Mouse (Mus musculus) telencephalon, adult 2 months (tissue): ENCODE measurements around the gene Sorbs1.

Source experiments
- DNase-seq: peaks from one replicate; pipeline ENCODE4 v3.0.0-alpha.2; 2011; ENCODE audit warnings: low read depth, low spot score

Sorbs1 gene

DNA sequence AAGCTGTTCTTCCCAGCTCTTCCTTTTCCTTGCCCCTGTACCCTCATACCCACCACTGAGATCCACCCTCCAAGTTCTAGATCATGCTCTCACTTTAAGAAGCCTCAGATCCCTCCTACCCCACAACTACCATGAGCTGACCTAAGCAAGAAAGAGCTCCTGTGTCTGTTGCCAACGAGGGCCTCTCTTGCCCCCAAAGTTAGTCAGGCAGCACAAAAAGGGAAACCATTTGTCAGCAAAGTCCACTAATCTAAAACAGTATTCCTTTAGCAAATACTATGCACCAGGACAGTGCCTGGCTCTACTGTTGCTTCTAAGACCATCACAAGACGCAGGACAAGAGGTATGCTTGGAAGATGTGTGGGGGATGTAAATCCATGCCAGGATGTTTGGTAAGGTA, 106.4 kb downstream of the Sorbs1 start:
- no peak for DNase-seq

DNA sequence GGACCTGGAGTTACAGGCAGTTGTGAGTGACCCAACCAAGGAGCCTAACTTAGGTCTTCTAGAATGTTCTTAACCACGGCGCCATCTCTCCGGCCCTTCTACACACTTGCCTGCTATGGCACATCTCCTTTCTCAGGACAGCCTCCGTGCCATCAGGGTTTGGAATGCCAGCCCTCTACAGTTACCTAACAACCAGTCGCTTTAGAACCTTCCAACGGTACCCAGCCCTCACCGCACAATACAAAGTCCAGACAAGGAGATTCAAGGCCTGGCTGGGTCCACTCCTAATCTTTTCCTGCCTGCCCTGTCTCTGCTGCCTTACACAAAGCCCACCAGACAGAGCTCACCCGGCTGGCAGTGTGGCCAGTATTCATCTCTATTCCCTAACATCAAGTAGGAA, 106.9 kb downstream of the Sorbs1 start:
- DNase-seq, result no peak

DNA sequence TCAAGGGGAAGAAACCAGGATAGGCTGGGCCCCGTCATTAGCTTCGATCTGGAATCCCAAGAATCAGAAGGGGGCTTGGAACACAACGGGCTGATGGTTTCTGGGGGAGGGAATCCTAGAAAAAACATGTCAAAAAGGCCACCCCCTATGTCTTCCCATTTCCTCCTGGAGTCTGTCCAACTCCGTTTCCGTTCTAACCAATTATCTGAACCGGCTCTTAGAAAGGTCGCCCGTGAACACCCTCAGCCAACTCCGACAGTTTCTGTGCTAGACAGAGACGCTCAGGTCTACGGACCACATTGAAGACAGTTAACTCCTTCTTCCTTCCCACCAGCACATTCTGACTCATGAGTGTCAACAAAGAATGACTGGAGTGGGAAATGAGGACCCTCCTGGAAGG, 107.8 kb downstream of the Sorbs1 start:
- DNase-seq, result no peak

DNA sequence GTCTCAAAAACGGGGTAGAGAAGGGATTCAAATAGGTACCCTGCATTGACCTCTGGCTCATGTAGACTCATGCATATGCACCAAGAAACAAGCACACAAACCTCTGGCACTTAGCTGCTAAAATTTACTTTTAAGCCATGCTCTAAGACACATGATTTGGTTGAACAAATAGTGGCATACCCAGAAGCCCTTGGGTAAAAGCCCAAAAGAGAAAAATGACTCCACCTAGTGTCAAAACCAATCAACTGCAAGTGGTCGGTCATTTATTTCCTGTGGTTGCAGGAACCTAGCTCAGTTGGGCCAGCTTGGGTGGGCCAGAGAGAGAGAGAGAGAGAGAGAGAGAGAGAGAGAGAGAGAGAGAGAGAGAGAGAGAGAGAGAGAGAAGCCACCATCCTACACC, 109.0 kb downstream of the Sorbs1 start:
- DNase-seq, result no peak

DNA sequence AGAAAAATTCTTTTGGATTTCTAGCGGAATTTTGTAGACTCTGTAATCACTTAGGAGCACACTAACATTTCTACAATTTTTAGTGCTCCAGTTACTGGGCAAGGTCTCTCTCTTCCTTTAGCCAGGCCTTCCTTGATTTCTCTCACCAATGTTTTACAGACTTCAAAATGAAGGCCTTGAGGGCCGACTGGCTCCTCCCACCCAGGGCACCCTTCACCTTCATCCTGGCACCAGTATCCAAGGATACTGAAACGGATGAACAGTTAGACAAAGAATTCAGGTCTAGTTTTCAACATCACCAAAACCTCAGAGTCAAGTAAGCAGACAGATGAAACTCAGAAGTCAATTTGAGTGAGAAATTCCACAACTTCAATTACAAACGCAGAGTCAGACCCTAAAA, 109.6 kb downstream of the Sorbs1 start:
- no peak for DNase-seq

DNA sequence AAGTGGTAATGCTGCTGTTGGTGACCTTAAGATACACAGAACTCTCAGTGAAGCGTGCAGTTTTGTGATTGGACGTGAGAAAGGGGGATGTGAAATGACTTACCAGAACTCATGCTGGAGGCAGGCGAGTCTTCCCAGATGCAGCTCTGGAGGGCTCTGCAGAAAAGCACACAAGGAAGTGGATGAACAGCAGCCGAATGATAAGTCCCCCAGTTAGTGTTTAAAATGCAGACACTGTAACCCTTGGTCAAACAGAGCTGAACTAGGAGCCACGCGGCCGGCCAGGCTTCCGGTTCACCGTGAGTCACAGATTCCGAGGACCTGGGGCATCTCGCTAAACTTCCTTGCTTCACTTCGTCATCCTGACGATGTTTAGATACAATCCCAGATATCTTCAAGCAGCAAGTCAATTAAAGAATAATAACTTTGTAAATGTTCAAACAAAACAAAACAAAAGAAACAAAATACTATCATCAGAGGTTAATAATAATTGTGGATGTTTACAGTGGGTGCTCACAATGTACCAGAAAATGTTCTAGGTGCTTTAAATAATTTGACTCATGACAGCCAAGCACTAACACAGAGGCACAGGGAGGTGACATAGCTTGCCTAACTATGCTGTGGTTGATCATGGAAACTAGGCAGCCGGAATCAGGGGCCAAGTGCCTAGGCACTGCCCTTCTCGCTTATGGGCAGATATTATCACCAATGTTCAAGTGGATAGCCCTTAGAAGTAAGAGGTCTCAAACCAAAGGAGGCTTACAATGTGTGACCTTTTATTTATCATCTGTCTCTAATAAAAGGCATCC, 111.2 kb downstream of the Sorbs1 start:
- no peak for DNase-seq

DNA sequence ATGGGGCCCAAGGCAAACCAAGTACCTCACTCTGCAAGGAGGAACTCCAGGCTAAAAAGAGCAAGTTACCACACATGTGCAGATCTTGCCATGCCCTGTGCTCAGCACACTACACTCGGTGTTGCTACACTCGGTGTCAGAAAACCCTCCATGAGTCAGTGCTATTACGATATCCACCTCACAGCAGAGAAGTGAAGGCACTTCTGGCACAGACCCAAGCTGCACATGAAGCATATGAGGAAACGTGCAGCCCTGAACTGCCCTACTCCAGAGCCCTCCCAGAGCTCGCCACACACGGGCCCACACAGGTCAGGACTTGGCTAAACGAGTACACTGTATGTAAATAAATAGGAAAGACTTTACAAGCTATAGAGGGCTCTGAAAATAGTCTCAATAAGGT, 112.4 kb downstream of the Sorbs1 start:
- no peak for DNase-seq

DNA sequence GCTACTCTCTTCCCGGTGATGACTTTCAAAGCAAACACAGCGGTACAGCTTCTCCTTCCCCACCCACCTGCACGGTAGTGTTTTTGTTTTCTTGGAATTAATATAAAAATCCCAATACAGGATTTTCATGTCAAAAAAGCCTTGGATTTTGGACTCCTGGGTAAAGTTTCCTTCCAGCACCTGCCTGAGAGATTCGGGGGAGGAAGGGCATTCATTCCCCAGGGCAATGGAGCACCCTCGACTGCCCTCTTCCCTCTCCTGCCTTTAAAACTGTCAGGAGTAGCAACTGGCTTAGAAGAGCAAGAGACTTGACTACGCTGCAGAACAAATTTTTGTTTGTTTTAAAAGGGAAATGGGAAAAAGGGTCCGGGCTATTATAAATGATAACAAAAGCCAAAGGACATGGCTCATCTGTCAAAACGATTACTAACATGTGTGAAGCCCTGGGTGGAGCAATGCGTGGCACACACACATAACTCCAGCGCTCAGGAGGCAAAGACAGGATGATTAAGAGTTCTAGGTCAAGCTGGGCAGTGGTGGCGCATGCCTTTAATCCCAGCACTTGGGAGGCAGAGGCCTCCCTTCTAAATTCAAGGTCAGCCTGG, 113.1 kb downstream of the Sorbs1 start:
- DNase-seq, result no peak

DNA sequence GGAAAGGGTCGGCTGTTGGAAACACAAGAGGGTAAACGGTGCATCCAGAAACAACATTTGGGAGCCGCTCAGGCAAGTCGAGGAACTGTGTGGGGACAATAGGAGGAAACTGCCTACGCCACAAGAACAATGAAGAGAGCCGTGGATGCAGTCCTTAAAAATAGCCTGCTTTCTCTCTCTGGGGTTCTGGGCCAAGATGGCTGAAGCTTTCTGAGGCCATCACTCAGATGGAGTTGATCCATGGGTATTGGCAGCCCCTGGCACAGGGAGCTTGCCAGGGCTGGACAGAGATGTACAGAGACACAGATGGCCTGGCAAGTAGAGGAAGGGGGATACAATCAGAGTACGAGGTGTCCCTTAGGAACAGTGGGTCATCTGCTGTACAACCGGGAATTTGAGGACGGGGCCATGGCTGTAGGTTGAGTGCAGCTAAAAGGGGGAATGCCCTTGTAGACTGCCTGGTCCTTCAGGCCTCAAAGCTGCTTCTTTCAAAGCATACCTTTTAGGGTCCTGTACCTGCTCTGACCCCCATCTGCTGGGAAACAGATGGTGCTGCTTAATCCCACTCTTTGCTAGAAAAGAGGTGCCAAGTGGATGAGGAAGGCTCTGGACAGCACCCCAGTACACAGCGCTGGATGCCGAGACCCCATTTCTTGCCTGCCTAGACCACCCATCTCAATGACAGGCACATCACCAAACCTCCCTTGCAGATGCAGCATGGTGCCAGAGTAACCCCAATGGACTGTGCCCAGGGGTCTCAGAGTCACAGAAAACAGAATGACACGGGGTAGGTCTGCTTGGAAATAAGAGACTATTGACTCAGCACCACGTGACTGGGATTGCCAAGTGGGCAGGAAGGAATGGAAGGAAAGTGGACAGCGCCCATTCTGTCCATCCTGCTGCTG, 117.6 kb downstream of the Sorbs1 start:
- no peak for DNase-seq

DNA sequence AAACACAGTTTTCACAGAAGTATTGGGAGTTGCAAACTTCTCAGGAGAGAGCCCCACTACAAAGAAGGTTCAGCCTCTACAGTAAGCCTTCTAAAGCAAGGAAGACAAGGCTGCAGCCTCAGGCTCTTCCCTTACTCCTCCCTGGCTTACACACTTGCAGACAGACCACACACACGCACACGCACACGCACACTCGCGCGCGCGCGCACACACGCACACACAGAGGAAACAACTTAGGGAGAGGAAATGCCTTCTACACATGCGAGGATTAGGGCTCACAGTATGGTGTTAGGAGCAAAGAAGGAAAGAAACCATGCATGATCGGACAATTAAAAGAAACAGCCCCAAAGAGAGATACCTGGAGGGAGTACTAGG, 118.3 kb downstream of the Sorbs1 start:
- no peak for DNase-seq

DNA sequence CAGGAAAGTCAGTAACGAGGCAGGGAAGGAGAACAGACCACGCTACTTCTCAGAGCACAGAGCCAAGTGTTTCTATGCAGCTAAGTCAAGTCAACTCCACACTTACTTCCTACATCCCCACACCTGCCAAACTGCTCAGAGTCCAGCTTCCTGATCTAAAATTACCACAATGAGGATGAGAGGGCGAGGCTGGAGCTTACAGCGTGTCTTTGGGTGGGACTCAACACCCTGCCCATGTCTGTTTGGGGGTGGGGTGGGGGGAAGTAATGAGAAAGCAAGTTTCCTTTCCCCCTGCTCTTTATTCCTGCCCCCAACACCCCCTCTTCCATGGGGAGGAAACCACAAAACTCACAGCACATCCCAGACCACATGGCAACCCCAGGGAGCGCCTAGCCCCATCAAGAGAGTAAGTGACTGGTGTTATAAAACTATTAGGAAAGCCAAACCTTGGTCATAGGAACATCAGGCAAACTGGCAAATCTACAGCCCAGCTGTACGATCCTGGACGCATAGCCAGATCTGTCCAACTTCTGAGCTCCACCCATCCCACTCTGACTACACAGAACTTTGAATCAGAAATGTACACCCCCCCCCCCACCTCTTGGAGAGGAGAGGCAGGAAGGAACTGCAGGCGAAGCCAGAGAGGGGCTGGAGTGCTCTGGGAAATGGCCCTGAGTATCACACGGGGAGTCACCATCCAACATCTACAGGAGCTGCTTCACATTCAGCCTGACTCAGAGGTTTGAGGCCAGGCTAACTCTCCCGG, 118.8 kb downstream of the Sorbs1 start:
- DNase-seq, result no peak

DNA sequence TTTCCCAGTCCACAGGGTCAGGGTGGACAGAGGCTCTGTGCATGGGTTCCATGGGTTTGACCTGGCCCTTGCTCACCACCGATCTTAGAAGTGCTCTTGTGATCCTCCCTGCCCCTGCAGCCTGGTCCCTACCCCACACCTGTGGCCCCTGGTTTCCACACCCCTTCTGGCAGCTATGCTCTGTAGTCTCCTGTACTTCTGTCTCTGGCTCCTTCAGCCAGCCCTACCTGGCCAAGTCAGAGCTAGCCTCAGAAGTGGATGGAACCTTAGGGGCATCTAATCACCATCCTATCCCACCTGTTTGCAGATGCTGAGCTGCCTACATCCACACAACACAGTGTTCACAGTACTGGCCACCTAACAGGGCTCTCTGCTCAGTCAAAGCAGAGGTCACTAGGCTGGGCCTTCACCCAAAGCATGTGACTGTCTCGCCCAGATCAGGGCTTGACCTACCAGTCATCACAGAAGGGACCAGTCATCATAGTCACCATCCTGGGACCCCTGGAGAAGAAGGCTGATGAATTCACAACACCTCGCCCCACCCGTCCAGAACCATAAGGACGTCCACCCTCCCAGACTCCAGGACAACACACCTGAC, 120.7 kb downstream of the Sorbs1 start:
- DNase-seq, result no peak

DNA sequence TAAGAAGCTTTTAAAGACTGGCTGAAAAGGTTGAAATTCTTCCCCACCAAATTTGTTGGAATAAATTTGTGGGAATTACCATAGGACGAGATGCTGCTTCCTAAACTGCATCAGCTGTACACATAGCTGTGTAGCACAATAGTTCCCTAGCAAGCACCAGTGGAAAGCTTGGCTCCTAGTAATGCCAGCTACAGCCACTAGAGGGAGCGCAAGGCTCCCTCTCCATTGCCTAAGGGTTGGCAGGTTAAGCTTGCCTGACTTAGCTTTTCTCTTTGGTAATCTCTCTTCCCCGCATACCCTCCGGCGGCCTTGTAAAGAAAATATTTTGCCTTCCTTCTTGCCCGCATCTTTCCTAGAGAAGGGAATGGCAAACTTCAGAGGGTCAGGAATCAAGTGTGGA, 122.1 kb downstream of the Sorbs1 start:
- peak; percentile 58 for DNase-seq

DNA sequence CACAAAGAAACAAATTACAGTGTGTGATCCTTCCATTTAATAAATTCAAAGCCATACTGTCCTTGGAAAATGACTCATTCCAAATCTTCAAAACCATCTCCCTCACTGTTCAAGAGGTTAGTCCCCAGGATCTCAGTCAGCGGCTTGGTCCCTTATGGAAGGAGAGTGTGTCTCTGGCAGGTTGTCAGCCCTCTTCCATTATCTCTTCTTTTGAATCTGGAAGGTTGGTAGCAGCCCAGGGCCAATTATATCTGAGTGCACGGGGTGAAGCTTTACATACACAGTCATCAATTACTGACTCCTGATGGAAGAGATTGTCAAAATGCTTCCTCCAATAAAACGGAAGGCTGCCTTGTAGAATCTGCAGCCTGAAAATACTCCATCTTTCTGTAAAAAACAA, 126.7 kb downstream of the Sorbs1 start:
- no peak for DNase-seq

DNA sequence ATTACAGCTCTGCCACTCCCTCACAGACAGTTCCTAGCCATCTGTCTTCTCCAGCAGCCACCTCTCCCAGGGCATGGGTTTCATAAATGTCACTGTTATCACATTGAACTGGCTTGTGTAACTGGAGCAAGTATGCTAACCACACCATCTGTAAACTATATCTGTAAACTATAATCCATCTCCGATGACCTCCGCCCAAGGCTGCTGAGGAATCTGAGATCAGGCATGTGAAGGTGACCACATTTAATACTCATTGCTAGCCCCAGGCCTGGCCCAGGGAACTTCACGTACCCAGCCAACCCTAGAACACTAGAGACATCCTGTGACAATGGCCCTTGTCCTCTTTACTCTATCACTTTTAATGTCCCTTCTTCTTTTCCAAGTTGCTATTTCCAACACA, 128.2 kb downstream of the Sorbs1 start:
- DNase-seq, result no peak

DNA sequence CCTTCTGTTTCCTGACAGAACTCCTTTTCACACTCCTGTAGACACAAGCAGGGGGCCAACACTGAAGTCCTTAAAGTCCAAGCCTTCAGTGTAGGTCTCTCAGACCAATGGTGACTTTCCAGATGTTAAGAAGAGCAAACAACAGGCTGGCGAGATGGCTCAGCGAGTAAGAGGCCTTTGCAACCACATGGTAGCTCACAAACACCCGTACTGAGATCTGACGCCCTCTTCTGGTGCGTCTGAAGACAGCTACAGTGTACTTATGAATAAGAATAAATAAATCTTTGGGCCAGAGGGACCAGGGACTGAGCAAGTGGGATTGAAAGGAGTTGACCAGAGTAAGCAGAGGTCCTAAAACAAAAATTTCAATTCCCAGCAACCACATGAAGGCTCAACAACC, 129.6 kb downstream of the Sorbs1 start:
- DNase-seq, result no peak

DNA sequence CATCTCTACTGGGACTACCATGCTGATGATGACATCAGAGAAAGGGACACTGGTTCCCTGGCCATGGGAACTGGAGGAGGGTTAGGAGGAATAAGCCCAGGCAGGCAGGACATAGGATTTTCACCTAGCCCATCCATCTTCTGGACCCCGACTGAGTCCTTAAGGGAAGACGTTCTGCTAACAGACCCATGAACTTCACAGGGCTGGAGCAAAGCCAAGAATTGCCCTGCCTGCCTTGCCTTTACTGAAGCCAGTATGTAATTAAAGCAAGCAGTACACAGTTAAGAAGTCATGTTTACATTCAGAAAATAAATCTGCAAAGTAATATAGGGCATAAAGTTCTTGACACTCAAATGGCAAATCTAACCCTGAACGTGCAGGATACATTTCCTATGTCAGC, 132.9 kb downstream of the Sorbs1 start:
- DNase-seq, result no peak

DNA sequence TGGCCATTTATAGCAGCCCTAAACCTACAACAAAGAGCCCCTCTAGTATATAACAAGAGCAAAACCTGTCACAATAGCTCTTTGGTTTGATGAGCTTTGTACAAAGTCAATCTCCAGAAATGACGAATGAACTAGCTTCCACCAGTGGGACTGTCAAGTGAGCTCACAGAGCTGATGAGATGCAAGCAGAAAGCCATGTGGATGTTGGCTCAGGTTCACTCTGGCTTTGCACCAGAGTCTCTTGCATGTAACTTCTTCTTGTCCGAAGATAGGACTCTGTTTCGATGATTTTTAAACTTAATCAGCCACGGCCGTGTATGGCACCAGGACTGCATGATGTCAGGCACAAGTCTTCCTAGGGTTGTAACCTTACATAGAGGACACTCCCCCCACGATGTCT, 133.6 kb downstream of the Sorbs1 start:
- no peak for DNase-seq

DNA sequence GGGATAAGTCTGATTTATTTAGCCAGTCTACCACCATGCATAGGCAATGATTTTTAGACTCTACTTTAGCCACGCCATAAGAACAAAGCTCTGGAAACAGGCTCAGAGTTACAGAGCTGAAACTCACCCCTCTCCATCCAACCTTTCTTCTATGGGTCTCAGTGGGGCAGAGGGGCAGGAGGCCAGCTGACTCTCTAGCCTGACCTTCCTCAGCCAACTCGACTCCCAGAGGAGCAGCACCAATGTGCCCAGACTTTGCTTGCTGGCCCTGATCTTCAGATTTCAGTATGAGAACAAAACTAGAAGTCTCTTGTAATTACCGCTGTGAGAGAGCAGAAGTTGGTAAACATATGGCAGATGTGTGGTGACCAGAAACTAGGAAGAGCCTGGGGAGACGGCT, 134.5 kb downstream of the Sorbs1 start:
- DNase-seq, result no peak

DNA sequence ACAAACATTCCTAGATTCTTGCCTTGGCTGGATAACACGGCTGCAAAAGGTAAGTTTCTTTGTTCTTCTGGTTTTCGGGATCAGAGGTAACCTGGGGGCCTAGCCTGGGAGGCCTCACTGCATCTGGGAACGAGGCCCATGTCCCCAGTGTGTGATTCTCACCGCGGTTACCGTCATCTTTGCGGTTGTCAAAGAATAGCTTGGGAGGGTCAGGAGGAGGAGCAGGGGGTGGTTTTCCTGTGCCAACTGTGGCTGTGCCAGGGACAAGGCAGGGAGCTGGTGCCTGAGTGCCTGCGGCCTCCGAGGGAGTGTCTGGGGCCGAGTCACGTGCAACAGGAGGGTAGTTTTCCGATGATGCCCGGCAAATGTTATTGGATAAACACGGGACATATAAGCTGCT, 135.9 kb downstream of the Sorbs1 start:
- no peak for DNase-seq

DNA sequence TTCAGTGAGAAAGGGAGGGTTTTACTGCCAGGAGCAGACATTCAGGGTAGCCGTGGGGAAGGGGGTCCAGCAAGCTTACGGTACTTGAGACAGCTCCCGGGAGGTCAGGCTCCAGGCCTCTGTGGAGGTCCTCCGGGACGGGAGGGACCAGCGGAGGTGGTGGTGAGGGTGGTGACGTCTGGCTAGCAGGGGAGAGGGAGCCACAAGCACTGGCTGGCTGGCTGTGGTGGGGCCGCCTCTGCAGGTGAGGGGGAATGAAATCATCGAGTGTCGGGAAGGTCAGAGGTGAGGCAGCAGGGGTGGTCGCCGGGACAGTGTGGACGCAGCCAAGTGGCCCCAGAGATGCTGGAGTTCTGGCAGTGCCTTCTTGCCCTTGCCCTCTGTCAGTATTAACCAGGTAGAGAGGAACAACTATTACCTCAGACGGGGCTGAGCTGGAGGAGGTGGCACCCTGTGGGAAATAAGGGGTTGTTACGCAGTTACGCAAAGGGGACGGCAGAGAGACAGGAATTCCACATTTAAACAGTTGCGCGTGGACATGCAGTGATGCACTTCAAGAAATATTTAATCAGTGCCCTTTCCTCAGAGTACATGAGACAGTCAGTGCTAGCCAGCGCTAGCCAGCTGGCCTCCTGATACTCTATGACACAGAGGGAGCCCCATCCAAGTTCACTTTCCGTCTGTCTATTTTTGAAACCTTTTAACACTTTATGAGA, 136.9 kb downstream of the Sorbs1 start:
- DNase-seq, result no peak
